Mouse (Mus musculus): ENCODE data around the gene Kcnh6.

DNA sequence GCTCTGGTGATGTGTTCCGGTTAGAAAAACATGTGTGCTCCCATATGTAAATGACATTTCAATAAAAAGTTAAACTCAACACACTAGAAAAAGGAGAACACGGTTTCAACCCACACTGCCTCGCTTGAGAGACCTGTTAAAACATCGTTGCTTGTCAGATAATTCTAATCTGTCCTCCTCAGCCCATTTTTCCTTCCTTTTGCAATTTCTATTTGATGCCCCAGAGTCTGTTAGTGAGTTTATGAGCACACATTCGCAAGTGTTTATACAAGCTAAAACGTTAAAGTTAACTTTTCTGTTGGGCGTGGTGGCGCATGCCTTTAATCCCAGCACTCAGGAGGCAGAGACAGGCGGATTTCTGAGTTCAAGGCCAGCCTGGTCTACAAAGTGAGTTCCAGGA is 27.1 kb downstream of the Kcnh6 start:
- TF ChIP-seq GATA1 (IDR thresholded peaks at IDR 0.05; ENCODE audit: borderline replicate concordance, low read length) (no peak), FLI1 (IDR thresholded peaks at IDR 0.05; ENCODE audit: low read length) (no peak)

Data from megakaryocyte, embryonic 14.5 days (primary cell).